Mouse (Mus musculus) inflammation-experienced regulatory T-cells (primary cell): ENCODE measurements around the gene Zfp131. TPM values are rescaled to one million over a fixed set of nuclear protein-coding genes. Genes with fewer than 3 reads are reported as not detected.

Experiments used
- polyA plus RNA-seq, 2 experiments: library from polyadenylated mRNA; unstranded; fragments of 100-300 nt; shearing (Covaris generic); gene quantifications; one replicate each; pipeline ENCODE4 v1.2.1; 2017

Zfp131 gene
- 10 to 100 TPM; 23.6 to 34.4 TPM for polyA plus RNA-seq

GRCm38 (mm10) chr13:119790761-119791579, at the start of gene Zfp131:
Gene Zfp131 (minus strand): TSS chr13:119790889.

GRCm38 (mm10) chr13:119835320-119836056, 44.8 kb upstream of the Zfp131 start, which contains the start of gene D13Ertd608e:
Gene D13Ertd608e (plus strand): TSS chr13:119836006.

GRCm38 (mm10) chr13:119830116-119830515, 39.4 kb upstream of the Zfp131 start, which contains the start of gene AF067063:
Gene AF067063 (minus strand): TSS chr13:119830216.

GRCm38 (mm10) chr13:119755681-119756471, 34.8 kb downstream of the Zfp131 start, which contains the start of gene Nim1k:
Gene Nim1k (minus strand): TSS chr13:119755882.

Other genes starting within 250 kb of the Zfp131 start
- 1 to 10 TPM in 1 of 2 experiments, under 1 TPM in 1; 0.41 to 2.6 TPM for gene Ccl28, start 167.1 kb downstream of the Zfp131 start, polyA plus RNA-seq
- gene Hmgcs1, start 100.5 kb downstream of the Zfp131 start, polyA plus RNA-seq: 10 to 100 TPM; 24.0 to 48.7 TPM
- gene Nim1k, start 35.0 kb downstream of the Zfp131 start, polyA plus RNA-seq: 1 to 10 TPM in 1 of 2 experiments, under 1 TPM in 1; 0.52 to 1.5 TPM
- not detected for gene AF067063, start 39.3 kb upstream of the Zfp131 start, polyA plus RNA-seq
- gene D13Ertd608e, start 45.1 kb upstream of the Zfp131 start, polyA plus RNA-seq: not detected
- not detected for gene Tcstv1, start 103.9 kb upstream of the Zfp131 start, polyA plus RNA-seq
- gene Gm21761, start 138.4 kb upstream of the Zfp131 start, polyA plus RNA-seq: 1 to 10 TPM in 1 of 2 experiments, not detected in 1; 1.1 TPM
- gene B020031M17Rik, start 159.9 kb upstream of the Zfp131 start, polyA plus RNA-seq: not detected
- not detected for gene Gm36079, start 236.1 kb upstream of the Zfp131 start, polyA plus RNA-seq